Mouse (Mus musculus) G1E (cell line): ENCODE results near the gene Poldip2. TPM values are rescaled to one million over a fixed set of nuclear protein-coding genes. Genes with fewer than 3 reads are reported as not detected.
"Not testable (repeated sequence)": the region's sequence is repeated elsewhere in the genome, so short reads cannot be mapped to it uniquely, and the experiment has no call there.

Source experiments
- ATAC-seq: 2 replicates; pipeline ENCODE4 v1.8.0; 2016; ENCODE audit warnings: mild to moderate bottlenecking; ENCODE audit not compliant: insufficient number of reproducible peaks, poor library complexity, low FRiP score, severe bottlenecking; ENCODE audit errors: extremely low read depth
- DNase-seq: peaks from one replicate; pipeline ENCODE4 v3.0.0; 2012; ENCODE audit warnings: low spot score
- H3K27me3 ChIP-seq: 2 replicates; pipeline ENCODE4 v1.6.1; 2012; ENCODE audit warnings: mild to moderate bottlenecking, low read length, inconsistent platforms; ENCODE audit not compliant: insufficient read depth
- H3K36me3 ChIP-seq: replicated peaks from 2 replicates; pipeline ENCODE3; 2012; ENCODE audit warnings: mild to moderate bottlenecking, inconsistent platforms
- H3K4me1 ChIP-seq: 2 replicates; pipeline ENCODE4 v1.6.1; 2012; ENCODE audit warnings: low read depth, low read length, inconsistent platforms, mixed read lengths; ENCODE audit not compliant: insufficient read depth
- H3K4me3 ChIP-seq: 2 replicates; pipeline ENCODE4 v1.5.1; 2012; ENCODE audit warnings: low read depth, mild to moderate bottlenecking, inconsistent platforms, low read length, moderate library complexity, mixed read lengths
- H3K9me3 ChIP-seq: replicated peaks from 2 replicates; pipeline ENCODE4 v1.6.1; 2012; ENCODE audit warnings: inconsistent platforms
- CTCF ChIP-seq: IDR thresholded peaks from 2 replicates; pipeline ENCODE4 v1.5.1; 2012; ENCODE audit warnings: low read depth, low read length, inconsistent platforms, mixed read lengths
- GATA1 ChIP-seq: IDR thresholded peaks from 2 replicates; pipeline ENCODE4 v1.6.1; 2012; ENCODE audit warnings: borderline replicate concordance, low read length, inconsistent platforms, mixed read lengths
- GATA2 ChIP-seq: IDR thresholded peaks from 2 replicates; pipeline ENCODE4 v1.6.1; 2012; ENCODE audit warnings: low read depth, low read length, inconsistent platforms, borderline replicate concordance
- POLR2AphosphoS5 ChIP-seq: IDR thresholded peaks from 2 replicates; pipeline ENCODE4 v1.6.1; 2012; ENCODE audit warnings: low read depth, low read length, inconsistent platforms; ENCODE audit not compliant: insufficient replicate concordance
- TAL1 ChIP-seq: conservative IDR thresholded peaks from 2 replicates; pipeline ENCODE4 v1.6.1; 2012; ENCODE audit warnings: low read depth, low read length, inconsistent platforms, mixed read lengths
- polyA plus RNA-seq: library from polyadenylated mRNA; stranded (reverse); fragments of >175 nt; gene quantifications from 2 replicates; pipeline ENCODE4 v1.2.3, GENCODE M21; 2012
- total RNA-seq, 2 experiments: library from RNA; stranded (forward) in 1 of 2; stranded (reverse) in 1 of 2; fragments of 200-1000 nt in 1 of 2; fragments of >200 nt in 1 of 2; fragmentation: Nextera tagmentation in 1 of 2; gene quantifications; 2 replicates each; pipeline ENCODE4 v1.2.3; 2014 to 2017

Poldip2 gene
- total and polyA plus RNA-seq, 3 experiments: 62.0 to 72.5 (median 66.1) TPM

- no peak for TF ChIP-seq GATA2
- no peak for TF ChIP-seq TAL1
- no peak for TF ChIP-seq POLR2AphosphoS5
- no peak for TF ChIP-seq GATA1
- TF ChIP-seq CTCF: no peak
- no peaks in the 10 kb centered on the region for H3K27me3 ChIP-seq
- ATAC-seq (no peak), DNase-seq (no peak)
- H3K4me3 ChIP-seq: no peak overlapping the region
- H3K4me1 ChIP-seq: peaks cover 5% of the 10 kb centered on the region; the same call in 1 of the 2 replicates
- peaks cover 100% of the 10 kb centered on the region for H3K36me3 ChIP-seq
- H3K9me3 ChIP-seq: no peaks in the 10 kb centered on the region
Measured at GRCm38 (mm10) chr11:78524838-78525237, 12.8 kb downstream of the Poldip2 start.

DNA sequence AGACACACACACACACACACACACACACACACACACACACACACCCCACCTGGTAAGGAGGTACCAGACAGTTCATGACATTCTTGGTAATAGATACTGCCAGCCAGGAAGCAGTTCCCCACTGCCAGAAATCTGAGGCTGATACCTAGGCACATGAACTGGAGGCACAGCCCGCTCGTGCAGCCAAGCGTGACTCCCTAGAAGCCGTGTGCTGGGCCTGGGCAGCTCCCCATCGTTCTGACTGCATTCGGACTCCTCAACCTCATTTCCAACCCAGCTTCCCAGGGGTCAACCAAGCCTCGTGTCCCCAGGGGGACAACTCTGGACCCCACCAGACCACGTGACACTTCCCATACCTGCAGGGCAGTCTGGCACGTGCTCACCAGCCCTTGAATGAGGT, 16.7 kb downstream of the Poldip2 start:
- DNase-seq (no peak), ATAC-seq (no peak)
- 0 out of 2 replicates have a peak, but pooled peaks cover 3% of the 10 kb centered on the region for H3K4me1 ChIP-seq
- peaks cover 80% of the 10 kb centered on the region for H3K36me3 ChIP-seq
- no peak overlapping the region for H3K4me3 ChIP-seq
- no peaks in the 10 kb centered on the region for H3K27me3 ChIP-seq
- TF ChIP-seq TAL1: no peak
- TF ChIP-seq GATA1: no peak
- TF ChIP-seq GATA2: no peak
- TF ChIP-seq POLR2AphosphoS5: no peak
- TF ChIP-seq CTCF: no peak
- H3K9me3 ChIP-seq: no peaks in the 10 kb centered on the region

- ATAC-seq: no peak
- Histone ChIP-seq H3K27me3 (no peaks in the 10 kb centered on the region), H3K4me1 (peaks cover 10% of the 10 kb centered on the region), H3K36me3 (peaks cover 67% of the 10 kb centered on the region), H3K9me3 (no peaks in the 10 kb centered on the region), H3K4me3 (no peak overlapping the region)
- TF ChIP-seq TAL1 (no peak), GATA1 (no peak), GATA2 (no peak), CTCF (no peak), POLR2AphosphoS5 (no peak)
- DNase-seq: no peak
Measured at GRCm38 (mm10) chr11:78530001-78530400, 18.0 kb downstream of the Poldip2 start.

DNA sequence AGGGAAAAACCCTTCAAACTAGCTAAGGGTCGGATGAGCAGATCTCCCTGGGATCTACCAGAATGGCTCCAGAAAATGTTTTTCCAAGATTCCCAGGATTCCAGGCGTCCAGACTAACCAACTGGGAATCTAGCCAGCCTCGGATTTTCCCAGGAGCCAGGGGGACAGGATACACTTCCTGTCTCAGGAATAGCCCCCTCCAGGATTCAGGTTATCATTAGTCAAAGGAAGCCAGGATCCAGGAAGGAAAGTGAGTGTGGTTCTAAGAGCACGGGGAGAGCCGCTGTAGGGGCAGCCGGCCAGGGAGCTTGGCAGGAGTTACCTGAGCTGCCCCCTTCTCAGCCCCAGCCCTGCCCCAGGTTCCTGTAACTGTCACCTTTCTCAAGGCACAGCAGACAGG, 19.1 kb downstream of the Poldip2 start:
- no peaks in the 10 kb centered on the region for H3K27me3 ChIP-seq
- H3K9me3 ChIP-seq: no peaks in the 10 kb centered on the region
- H3K36me3 ChIP-seq: peaks cover 56% of the 10 kb centered on the region
- DNase-seq (no peak), ATAC-seq (no peak)
- H3K4me3 ChIP-seq: no peak overlapping the region
- TF ChIP-seq POLR2AphosphoS5 (no peak), TAL1 (no peak), GATA1 (no peak), CTCF (no peak), GATA2 (no peak)
- peaks cover 20% of the 10 kb centered on the region for H3K4me1 ChIP-seq

DNA sequence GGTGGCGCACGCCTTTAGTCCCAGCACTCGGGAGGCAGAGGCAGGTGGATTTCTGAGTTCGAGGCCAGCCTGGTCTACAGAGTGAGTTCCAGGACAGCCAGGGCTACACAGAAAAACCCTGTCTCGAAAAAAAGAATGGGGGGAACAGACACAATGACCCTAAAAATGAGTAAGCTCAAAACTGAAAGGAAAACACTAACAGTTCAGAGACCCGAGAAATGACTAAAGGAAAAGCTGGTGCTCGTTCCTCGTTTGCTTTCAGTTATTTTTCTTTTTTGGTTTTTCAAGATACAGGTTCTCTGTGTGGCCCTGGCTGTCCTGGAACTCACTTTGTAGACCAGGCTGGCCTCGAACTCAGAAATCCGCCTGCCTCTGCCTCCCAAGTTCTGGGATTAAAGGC, 19.5 kb downstream of the Poldip2 start:
- not testable (repeated sequence) for DNase-seq, H3K9me3 ChIP-seq, H3K4me3 ChIP-seq, H3K27me3 ChIP-seq, ATAC-seq
- Histone ChIP-seq H3K36me3 (peaks cover 52% of the 10 kb centered on the region), H3K4me1 (peaks cover 20% of the 10 kb centered on the region)

GRCm38 (mm10) chr11:78534516-78534915, 22.5 kb downstream of the Poldip2 start:
- ATAC-seq: no peak
- Histone ChIP-seq H3K4me3 (no peak overlapping the region), H3K4me1 (peaks cover 43% of the 10 kb centered on the region), H3K36me3 (peaks cover 35% of the 10 kb centered on the region), H3K9me3 (no peaks in the 10 kb centered on the region), H3K27me3 (no peaks in the 10 kb centered on the region)
- DNase-seq: no peak
- TF ChIP-seq GATA2 (no peak), POLR2AphosphoS5 (no peak), GATA1 (no peak), TAL1 (no peak), CTCF (no peak)
